Mouse (Mus musculus): ENCODE data around the gene Dab1. TPM values are rescaled to one million over a fixed set of nuclear protein-coding genes. Genes with fewer than 3 reads are reported as not detected.

The Dab1 gene
- total RNA-seq, 2 experiments from 2014 or later = 155 to 170 TPM

GRCm38 (mm10) chr4:103636168-103636776 lies 17.1 kb downstream of the Dab1 start:
- H3K27ac ChIP-seq = peak overlapping the region; percentile 36; the same call in 1 of the 2 replicates
- peak; percentile 16 to 52 for DNase-seq (ENCODE audit: low spot score in 2 of 2)
- no peak overlapping the region for H3K4me3 ChIP-seq
- TF ChIP-seq CTCF (conservative IDR thresholded peaks at IDR 0.05) = no peak

- no peak for TF ChIP-seq CTCF (conservative IDR thresholded peaks at IDR 0.05)
- Histone ChIP-seq H3K4me3 (no peak overlapping the region), H3K27ac (no peak overlapping the region)
- DNase-seq (ENCODE audit: low spot score in 2 of 2) = no peak
Observed at GRCm38 (mm10) chr4:103648209-103648896, 29.2 kb downstream of the Dab1 start.

GRCm38 (mm10) chr4:103655740-103656139 lies 36.6 kb downstream of the Dab1 start:
- H3K4me3 ChIP-seq = no peak overlapping the region
- H3K27ac ChIP-seq = no peak overlapping the region
- no peak for TF ChIP-seq CTCF (conservative IDR thresholded peaks at IDR 0.05)
- DNase-seq (ENCODE audit: low spot score in 2 of 2) = no peak

DNA sequence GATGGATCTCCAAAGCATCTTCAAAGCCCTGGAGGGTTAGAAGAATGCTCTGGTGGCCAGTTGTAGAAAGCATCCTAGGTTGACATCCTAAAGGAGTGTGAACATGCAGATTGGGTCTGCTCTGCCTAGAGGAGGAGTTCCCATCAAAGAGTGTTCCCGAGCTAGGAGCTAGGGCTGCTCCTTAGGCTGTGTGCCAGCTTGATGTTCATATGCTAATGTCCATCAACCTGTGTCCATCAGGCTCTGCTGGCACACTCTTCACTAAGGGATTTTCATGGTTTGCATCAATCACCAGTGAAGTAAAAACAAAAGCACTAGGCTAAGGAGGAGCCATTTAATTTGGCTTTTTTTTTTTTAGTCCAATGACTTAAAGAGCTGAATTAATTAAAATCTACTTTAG lies 42.2 kb downstream of the Dab1 start:
- TF ChIP-seq CTCF (conservative IDR thresholded peaks at IDR 0.05) = no peak
- no peak overlapping the region for H3K27ac ChIP-seq
- DNase-seq (ENCODE audit: low spot score in 2 of 2) = no peak
- H3K4me3 ChIP-seq = no peak overlapping the region

DNA sequence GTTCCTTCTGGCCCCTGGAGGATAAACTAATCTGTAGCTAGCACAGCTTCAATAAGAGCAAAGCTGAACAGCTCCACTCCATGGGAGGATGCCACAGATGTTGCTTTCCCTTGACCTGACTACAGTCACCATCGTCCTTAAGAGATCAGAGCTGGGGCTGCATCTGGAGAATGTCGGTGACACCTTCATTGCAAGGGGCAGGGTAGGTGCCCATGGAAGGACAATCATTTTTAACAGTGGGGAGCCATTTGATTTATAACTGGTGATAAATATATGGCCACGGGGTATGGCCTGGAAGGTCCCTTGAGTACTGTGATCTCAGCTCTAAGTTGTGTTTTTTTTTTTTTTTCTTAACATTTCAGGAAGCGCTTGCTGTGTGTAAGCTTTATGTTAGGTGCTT lies 48.3 kb downstream of the Dab1 start:
- no peak overlapping the region for H3K4me3 ChIP-seq
- TF ChIP-seq CTCF (conservative IDR thresholded peaks at IDR 0.05) = no peak
- DNase-seq (ENCODE audit: low spot score in 2 of 2) = no peak
- H3K27ac ChIP-seq = no peak overlapping the region

DNA sequence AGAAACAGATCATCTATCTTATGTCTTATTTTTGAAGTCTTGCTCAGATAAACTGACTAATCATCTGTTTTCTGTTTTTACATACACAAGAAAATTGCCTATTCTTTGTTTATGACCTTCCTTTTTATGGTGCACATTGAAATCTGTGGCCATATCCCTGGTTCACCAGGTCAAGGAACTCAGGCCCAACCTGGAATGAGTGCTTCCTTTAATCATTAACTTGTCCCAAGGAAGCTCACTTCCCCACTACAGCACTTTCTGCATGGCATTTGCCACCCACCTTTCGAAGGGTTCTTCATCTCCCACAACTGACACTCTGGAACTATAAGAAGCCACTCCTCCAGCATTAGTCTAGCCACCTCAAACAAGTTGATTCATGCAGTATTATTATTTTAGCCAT lies 58.0 kb downstream of the Dab1 start:
- no peak for TF ChIP-seq CTCF (conservative IDR thresholded peaks at IDR 0.05)
- Histone ChIP-seq H3K4me3 (no peak overlapping the region), H3K27ac (no peak overlapping the region)
- DNase-seq (ENCODE audit: low spot score in 2 of 2) = no peak

DNA sequence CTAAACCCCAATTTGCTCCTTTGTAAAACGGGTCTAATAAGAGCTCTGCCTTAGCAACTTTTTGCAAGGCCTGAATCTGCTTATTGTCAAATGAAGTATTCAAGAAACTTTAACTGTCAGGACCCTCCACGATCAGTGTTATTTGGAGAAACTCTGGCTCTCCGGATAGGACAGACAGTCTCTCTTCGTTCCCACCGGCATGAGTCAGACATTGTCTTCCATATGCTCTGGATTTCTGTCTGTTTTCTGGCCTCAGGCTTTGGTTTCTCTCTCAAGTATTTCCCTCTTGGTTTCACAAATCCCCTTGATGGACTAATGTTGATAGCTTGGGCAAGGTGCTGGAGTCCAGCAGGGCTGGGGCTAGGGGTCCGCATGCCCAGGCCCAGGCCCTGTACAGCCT lies 59.3 kb downstream of the Dab1 start:
- Histone ChIP-seq H3K27ac (peak overlapping the region; percentile 76), H3K4me3 (no peak overlapping the region)
- no peak for TF ChIP-seq CTCF (conservative IDR thresholded peaks at IDR 0.05)
- DNase-seq (ENCODE audit: low spot score in 2 of 2) = no peak

- TF ChIP-seq CTCF (conservative IDR thresholded peaks at IDR 0.05) = no peak
- peak overlapping the region; percentile 64 for H3K27ac ChIP-seq
- no peak overlapping the region for H3K4me3 ChIP-seq
- no peak for DNase-seq (ENCODE audit: low spot score in 2 of 2)
Observed at GRCm38 (mm10) chr4:103685136-103685535, 66.0 kb downstream of the Dab1 start.

DNA sequence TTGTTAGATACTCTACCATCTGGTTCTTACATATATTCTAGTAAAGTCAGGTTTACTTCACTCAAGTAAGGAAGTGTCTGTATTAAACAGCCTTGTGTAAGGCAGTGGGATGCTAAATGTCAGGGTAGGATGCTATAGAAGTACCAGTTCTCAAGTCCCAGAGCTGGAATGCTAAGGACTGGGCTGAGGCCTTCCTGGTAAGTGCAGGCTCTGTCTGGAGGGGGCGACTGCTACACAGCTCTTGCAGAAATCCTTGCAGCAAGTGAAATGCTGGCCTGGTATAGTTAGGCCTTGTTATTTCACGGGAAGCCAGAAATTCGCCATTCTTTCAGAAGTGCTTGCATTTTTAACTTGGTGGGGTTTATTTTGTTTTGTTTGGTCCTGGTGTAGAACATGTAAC lies 72.6 kb downstream of the Dab1 start:
- TF ChIP-seq CTCF (conservative IDR thresholded peaks at IDR 0.05) = peak; percentile 67
- no peak overlapping the region for H3K27ac ChIP-seq
- H3K4me3 ChIP-seq = no peak overlapping the region
- no peak for DNase-seq (ENCODE audit: low spot score in 2 of 2)

DNA sequence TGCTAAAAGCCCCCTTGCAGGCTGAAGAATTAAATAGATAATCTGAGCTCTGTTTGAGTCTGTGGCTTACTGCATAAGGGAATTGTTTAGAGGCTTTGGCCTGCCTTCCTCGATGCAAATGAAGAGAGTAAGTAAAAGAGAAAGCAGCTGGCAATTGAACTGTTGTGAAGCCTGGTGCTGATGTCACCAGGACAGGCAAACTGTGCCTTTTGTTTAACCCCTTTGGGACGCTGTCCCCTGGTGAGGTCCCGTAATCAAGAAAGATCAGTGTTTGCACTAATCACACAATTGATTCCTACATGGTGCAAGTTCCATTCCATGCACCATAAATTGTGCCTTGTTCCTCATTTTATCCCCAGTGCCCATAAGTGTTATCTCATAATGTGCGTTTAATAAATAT lies 80.6 kb downstream of the Dab1 start:
- no peak for TF ChIP-seq CTCF (conservative IDR thresholded peaks at IDR 0.05)
- H3K27ac ChIP-seq = peak overlapping the region; percentile 74
- DNase-seq (ENCODE audit: low spot score in 2 of 2) = no peak
- H3K4me3 ChIP-seq = no peak overlapping the region

GRCm38 (mm10) chr4:103700392-103700791 lies 81.2 kb downstream of the Dab1 start:
- Histone ChIP-seq H3K27ac (peak overlapping the region; percentile 74), H3K4me3 (no peak overlapping the region)
- TF ChIP-seq CTCF (conservative IDR thresholded peaks at IDR 0.05) = peak; percentile 35
- DNase-seq (ENCODE audit: low spot score in 2 of 2) = no peak

DNA sequence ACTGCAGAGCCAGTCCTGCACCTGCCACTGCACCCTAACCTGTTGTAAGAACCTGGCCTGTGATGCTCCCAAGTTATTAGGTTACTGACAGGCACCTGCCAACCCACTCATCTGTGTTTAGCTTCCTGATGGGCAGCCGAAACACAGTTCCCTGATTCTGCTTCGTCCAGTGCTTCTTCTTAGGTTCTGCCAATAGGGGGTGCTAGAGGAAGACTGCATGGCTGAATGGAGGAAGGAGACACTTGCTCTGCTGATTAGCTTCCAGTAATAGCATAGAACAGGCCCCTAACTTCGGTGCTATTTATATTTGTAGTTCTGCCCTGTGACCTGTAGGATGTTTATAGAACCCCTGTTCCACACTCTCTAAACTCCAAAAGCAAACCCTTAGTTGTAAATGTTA lies 83.0 kb downstream of the Dab1 start:
- no peak for DNase-seq (ENCODE audit: low spot score in 2 of 2)
- peak; percentile 78 for TF ChIP-seq CTCF (conservative IDR thresholded peaks at IDR 0.05)
- H3K4me3 ChIP-seq = no peak overlapping the region
- peak overlapping the region; percentile 68; the same call in 1 of the 2 replicates for H3K27ac ChIP-seq

DNA sequence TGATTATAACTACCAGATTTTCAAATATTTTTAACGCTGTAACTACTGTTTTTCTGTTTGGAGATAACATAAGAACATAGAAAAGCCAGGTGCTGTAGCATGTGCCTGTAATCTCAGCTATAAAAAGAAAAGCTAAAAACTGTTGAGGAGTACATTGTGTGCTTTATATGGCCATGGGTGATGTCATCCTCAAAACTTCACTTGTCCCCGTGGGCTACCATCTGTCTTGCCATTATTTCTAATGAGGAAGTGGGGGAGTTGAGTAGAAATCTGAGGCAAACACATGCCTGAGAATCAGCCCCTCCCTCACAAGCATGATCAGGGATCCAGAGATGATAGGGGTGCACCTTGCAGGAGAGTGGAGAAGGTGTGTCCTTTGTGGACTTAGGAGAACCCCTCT lies 85.3 kb downstream of the Dab1 start:
- Histone ChIP-seq H3K27ac (peak overlapping the region; percentile 68), H3K4me3 (no peak overlapping the region)
- TF ChIP-seq CTCF (conservative IDR thresholded peaks at IDR 0.05) = no peak
- DNase-seq (ENCODE audit: low spot score in 2 of 2) = peak in 1 of 2 experiments; percentile 55

DNA sequence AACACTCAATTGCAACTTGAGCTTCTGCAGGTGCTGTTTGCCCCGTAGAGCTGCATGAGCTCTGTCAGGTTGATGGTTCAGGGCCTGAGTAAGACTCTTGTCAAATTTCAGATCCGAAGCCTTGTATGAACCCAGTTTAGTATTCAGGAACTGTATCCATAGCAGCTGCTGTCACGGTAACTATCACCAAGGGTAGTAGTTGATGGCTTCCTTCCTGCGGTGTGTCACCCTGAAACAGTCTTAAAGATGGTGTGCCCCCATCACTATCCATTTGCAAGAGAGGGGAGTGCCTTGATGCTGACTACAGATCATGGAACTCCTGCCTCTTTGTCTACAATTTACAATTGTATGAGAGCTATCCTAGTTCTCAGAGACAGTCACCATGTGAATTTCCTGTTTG lies 87.3 kb downstream of the Dab1 start:
- no peak for DNase-seq (ENCODE audit: low spot score in 2 of 2)
- no peak overlapping the region for H3K4me3 ChIP-seq
- no peak for TF ChIP-seq CTCF (conservative IDR thresholded peaks at IDR 0.05)
- 0 out of 2 replicates have a peak overlapping the region, but pooled peaks have one; percentile 7 for H3K27ac ChIP-seq

Measured in layer of hippocampus, adult 2 months (tissue).